Mouse (Mus musculus) left cerebral cortex, adult 18-20 months (tissue): ENCODE measurements around the gene Rbm15. TPM values are rescaled to one million over a fixed set of nuclear protein-coding genes. Genes with fewer than 3 reads are reported as not detected.

ENCODE experiments used
- DNase-seq, 2 experiments: peaks; one replicate each; pipeline ENCODE4 v3.0.0; 2021 to 2022; ENCODE audit warnings: low spot score in 2 of 2, mixed read lengths in 1 of 2
- long read RNA-seq, 2 experiments: library from polyadenylated mRNA; stranded (forward); transcript quantifications; one replicate each; pipeline ENCODE4 v2.0.0; 2021
- total RNA-seq, 2 experiments: library from RNA; stranded (reverse); gene quantifications; 2 replicates each; pipeline ENCODE4 v1.2.3; 2021

Rbm15 gene
- total RNA-seq = 10 to 100 TPM; 25.6 to 27.0 TPM
- long read RNA-seq, experiment 1, full-length matches to known transcripts = 5 of 6 reads
- long read RNA-seq, experiment 1, partial matches to known transcripts = 0 of 6 reads
- long read RNA-seq, experiment 1, other reads (novel, unspliced or antisense) = 1 of 6 reads
- long read RNA-seq, experiment 2, full-length matches to known transcripts = 8 of 9 reads
- long read RNA-seq, experiment 2, partial matches to known transcripts = 0 of 9 reads
- long read RNA-seq, experiment 2, other reads (novel, unspliced or antisense) = 1 of 9 reads

DNA sequence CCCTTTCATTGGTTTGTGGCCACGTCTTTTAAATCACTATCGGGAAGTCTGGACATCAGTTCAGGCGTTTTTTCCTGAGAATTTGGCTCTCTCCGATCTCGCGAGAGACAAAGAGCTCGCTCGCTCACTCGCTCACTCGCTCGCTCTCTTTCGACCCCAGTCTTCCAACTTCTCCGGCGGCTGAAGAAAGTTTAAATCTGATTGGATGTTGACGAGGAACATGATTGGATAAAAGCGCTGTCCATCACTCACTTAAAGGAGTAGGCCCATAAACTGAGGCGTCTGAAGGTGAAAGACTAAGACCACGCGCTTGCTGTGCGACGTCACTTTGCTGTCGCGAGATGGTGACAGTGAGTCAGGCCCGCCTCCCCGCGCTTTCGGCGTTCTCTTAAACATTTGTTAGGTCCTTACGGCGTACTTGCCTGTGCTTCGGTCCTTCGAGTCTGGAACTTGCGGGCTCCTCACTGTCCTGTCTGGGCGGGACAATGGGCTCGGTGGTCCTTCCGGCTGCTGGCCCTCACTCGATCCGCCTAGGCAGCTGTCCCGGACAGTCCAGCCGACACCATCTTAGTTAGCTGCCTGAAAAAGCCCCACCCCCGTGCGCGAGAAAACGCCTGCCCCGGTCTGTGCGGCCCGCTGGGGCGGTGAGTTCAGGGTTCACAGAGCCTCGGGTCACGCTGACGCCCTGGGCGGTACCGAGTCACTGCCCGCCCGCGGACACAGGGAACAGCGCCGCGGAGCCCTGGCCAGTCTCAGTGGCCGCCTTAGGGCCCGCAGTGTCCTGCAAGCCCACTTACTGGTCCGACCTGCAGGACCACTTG, at the start of gene Rbm15:
Gene Rbm15 (minus strand): TSS at position 293 of the 821 bp plus-strand sequence.
- DNase-seq = peak; percentile 96 to 97

DNA sequence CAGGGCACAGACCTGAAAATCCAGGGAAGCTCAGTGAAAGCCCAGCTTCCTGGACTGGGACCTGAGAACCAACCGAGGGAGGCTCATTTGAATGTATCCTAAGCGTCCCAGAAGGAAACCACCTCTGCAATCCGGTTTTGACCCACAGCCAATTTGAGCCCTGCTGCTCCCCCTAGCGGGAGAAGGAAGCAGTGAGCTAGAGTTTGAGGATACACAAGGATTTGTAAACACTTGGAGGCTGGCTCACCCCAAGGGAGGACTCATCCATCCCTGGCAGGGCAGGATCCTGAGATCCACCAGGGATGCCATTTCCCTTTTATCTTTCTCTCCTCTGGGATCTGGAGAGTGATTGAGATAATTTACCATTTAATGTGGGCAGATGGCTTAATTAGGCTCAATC, 45.9 kb upstream of the Rbm15 start:
- DNase-seq = peak; percentile 41 to 54

DNA sequence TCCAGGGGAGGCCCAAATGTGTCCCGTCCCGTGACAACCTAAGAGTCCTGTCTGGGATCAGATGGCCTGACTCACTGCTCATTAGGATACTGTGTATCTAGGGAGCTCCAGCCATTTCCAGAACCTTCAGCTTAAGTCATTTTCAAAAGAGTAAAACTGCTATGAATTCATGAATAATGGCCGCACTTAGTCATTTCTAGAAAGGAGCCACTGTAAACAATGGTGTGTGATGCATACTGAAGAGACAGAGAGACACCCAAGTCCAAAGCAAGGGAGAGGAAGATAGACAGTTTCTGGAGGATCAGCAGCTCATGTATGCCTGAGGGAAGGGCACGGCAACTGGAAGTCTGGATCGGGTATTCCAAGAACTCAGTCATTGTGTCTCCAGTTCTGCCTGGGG, 45.2 kb upstream of the Rbm15 start:
- no peak for DNase-seq

DNA sequence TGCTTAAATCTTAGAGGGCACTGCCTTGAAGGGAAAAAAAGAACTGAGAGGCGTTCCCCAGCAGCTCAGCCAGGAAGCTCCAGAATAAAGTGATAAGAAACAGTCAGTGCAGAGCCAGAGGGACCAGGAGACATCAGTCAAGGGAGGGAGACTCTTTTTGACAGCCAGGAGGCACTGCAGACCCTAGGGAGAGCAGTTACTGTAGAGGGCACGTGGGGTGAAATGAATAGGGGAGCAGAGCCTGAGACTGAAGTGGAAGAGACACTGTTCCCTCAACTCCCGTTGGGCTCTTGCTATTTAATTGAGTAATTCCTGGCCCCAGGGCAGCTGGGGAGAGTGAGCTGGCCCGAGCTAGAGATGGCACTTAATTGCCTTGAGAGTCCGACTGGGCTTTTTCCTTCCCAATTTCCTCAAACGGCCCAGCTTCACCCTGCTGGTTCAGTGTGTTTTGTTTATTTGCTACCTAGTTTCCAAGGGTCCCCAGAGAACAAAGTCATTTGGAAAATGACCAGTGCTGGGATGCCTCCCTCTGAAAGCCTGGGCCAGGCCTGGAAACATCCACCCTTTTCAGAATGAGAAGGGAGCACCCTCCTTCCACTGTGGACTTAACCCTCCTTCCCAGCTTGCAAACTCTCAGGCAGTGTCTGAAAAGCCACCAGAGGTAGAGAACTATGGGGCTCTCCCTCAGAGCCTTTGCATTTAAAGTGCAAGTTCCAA, 41.6 kb upstream of the Rbm15 start:
- no peak for DNase-seq

DNA sequence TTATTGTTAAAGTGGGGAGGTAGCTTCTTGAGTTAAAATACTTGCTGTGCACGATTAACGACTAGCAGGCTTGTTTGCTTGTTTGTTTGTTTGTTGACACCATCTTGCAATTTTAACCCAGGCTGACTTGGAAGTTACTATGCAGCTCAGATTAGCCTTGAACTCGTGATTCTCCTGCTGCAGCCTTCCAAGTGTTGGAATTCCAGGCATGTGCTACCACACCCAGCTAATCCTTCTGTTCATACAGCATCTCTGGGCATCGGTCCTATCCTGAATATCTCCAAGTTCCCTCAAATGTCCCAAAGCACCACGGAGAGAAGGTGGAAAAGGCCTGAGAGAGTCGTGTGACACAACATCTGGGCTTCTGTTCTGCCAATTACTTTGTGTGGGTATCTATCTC, 35.7 kb upstream of the Rbm15 start:
- DNase-seq = no peak

DNA sequence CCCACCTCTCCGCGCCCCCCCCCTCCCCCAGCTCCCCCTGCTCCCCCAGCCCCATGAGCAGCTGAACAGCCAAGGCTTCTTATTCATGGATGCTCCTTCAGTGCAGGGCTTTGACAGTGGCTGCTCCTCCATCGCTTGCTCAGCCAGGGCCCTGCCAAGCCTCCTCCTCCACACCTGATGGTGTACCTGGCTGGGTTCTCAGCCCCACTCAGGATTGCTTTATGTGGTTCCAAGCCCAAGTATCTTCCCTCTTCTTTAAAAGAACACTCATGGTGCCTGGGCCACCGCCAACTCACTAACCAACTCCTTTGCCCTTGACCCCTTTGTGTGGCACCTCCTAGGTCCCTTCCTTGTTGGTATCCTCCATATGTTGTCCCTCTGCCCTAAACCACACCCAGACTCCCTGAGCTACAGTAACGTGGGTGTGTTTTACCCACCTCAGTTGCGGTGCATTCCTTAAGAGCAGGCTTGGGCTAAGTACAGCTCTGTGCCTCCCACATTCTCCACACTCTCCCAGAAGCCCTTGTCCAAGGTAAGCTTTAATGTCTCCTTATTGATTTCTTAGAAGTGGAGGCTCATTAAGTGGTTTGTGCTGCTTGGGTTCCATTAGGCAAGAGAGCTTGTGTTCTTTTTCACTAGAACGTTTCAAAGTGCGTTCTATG, 34.6 kb upstream of the Rbm15 start:
- DNase-seq = peak; percentile 12 to 48

DNA sequence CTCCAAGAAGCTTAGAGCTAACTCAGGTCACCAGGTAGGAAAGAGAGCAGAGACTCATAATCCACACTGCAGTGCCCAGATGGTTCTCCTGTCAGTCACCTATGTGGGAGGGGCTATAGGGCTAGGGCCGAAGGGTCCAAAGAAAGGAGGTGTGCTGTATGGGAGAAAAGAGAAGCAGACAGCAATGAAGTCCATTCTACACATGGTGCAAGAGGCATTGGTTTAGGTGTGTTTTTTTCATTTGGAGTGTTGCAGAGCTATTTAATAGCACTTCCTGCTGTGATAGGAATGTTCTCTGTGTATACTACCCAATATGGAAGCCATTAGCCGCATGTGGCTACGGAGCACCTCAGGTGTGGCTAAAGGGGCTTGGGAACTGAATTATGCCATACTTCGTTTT, 31.9 kb upstream of the Rbm15 start:
- no peak for DNase-seq

DNA sequence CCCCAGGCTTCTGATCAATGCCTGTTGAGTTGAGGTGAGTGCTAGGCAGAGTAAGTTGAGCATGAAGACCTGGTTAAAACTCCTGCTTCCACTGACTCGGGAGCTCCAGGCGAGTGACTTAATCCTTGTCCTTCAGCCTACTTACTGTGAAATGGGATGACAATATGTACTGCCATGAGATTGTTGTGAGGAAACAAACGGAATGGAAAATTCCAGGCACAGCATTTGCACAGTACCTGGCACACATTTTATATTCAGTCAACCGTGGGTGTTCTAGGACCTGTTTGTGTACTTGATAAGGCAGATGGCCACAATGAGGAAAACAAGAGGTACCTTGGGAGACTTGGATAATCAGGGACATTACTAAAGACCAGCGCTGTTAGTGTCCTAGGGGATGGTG, 29.9 kb upstream of the Rbm15 start:
- no peak for DNase-seq

DNA sequence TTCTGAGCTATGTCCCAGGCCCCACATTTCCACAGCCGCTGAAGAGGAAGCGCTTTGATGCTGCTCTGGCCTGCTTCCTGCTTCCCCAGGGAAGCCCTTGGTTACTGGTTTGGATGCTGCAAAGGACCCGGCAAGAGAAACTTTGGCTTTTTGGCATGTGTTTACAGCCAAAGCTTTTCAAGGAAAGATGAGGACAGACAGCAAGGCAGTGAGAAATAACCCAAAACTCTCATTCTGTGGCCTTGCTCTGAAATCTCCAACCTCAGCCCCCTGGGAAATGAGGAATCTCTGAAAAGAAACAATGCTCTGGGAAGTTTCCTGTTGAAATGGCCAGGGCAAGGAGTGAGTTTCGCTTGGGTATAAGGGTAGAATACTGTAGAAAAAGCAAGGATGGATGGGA, 26.9 kb upstream of the Rbm15 start:
- DNase-seq = no peak

DNA sequence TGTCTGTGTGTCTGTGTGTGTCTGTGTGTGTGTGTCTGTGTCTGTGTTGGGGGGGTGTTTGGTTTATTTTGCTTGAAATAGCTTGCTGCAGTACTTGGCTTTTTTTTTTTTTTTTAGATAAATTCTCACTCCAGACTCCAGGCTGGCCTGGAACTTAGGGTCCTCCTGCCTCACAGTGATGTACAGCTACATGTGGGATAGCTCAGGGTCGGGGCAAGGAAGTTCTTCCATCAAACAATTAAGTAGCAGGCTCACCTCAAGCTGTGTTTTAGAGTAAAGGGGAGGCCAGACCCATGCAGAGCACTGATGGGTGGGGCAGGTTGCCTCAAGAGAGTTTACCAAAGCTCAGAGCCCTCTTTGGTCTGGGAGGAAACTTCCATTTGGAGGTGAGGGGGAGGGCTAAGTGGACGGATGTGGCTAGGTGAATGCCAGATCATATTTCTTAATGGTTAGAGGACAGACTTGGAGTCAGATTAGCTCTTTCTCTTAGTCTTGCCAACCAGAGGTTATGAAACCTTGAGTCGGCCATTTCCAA, 24.3 kb upstream of the Rbm15 start:
- DNase-seq = no peak

DNA sequence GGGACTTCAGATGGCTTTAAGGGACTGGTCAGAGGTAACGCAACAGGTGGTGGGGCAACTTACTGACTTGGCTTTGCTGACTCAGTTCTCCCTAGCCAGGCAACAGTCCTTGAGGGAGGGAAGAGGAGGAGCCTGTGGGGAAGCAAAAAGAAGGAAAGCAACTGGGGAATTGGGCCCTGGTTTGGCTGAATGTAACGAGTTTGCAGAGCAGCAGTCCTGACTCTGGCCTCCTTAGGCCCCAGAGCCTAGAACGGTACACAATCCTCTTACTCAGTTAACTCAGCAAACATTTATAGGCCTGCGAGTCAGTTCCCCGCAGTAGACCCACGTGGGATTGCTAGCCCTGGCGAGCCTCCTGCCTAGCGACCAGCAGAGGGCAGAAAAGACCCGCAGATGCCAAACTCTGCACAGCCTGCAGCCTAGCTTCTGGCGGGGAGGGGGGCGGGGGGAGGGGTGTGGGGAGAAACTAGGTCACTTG, 23.5 kb upstream of the Rbm15 start:
- peak; percentile 85 to 86 for DNase-seq

DNA sequence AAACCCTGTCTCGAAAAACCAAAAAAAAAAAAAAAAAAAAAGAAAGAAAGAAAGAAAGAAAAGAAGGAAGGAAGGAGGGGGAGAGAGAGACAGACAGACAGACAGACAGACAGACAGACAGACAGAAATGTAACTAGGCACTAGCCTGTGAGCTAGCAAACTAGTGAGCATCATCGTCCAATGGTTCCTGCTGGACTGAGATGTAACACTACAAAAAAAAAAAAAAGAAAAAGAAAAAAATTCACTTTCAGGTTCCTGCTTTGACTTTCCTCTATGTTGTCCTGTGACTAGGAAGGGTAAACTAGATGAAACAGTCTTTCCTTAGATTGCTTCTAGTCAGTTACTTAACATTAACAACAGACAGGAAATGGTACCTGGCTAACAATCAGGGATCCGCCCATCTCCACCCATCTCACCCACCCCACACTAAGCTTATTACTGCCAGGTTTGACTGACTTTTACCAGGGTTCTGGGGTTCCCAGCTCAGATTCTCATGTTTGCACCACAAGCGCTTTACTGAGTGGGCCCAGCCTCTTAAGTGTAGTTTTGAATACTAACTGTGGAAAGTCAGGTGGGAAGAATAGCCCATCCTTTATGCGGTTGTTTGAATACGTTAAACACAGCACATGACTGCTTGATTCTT, 22.3 kb upstream of the Rbm15 start:
- DNase-seq = no peak

DNA sequence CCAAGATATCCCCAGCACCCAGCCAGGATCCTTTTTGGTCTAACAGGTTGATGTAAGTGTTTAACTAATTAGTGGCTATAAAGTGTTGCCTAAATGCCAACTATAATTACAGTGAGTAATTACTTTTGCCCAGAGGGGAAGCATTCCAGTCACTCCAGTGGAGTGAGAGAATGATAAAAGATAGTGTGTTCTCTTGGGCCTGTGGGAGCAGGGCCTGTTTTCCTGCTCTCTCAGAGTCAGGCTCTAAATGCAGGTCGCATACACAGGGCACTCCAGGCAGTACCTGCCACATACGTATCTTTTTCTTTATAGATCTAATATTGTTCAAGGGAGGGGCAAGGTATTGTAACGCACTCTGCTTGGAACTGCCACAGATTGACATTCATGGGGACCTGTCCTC, 18.2 kb upstream of the Rbm15 start:
- DNase-seq = no peak

DNA sequence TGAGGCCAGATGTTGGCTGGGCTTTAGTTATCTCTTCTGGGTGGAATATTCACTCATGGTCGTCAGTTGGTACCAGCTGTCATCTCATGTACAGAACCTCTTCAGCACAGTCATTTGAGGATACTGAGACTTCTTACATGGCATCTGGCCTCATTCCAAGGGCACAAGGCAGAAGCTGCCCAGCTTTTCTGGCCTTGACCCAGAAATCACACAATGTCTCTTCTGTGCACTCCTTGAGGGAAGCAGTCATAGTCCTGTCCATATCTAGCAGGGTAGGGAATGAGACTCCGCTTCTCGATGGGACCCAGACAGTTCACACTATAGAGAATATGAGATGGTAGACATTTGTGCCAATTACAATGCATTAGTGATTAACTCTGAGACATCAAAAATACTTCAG, 15.5 kb upstream of the Rbm15 start:
- no peak for DNase-seq

DNA sequence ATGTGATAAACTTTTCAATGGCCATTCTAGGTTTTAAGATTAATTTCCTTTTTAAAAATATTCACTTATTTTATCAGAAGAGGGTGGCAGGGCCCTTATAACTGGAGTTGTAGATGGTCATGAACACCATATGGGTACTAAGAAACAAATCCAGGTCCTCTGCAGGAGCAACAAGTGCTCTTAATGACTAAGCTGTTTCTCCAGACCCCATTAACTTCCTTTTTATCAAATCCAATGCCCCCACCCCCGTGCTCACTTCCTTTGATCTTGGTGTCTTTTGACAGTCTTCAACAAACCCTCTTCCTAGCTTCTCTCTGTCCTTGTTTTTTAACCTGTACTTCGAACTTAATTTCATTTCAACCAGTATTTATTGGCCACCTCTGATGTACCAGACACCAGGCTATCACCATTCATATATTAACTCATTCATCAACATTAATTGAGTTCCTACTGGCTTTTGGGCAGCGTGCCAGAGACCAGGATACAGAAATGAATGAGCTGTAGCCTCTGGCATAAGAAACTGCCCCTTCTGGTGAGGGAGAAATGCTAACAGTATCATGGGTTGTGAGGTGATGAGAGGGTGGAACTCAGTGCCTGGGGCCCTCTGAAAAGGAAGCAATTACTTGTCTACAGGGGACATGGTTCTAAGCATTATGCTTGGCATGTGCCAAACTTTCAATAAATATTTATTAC, 11.7 kb upstream of the Rbm15 start:
- DNase-seq = no peak

DNA sequence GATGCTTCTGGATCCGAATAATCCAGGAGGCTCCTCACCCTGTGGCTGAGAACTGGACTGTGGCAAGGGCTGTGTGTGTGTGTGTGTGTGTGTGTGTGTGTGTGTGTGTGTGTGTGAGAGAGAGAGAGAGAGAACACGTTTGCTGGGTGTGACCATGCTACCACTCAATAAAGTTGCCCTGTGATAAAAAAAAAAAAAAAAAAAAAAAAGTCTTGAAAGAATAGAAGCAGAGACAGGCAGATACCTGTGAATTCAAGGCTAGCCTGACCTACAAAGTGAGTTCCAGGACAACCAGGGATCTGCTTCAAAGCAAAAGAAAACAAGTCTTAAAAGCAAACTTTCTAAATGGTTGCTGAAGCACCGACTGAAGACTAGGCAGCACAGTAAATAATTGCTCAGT, 10.5 kb upstream of the Rbm15 start:
- no peak for DNase-seq

DNA sequence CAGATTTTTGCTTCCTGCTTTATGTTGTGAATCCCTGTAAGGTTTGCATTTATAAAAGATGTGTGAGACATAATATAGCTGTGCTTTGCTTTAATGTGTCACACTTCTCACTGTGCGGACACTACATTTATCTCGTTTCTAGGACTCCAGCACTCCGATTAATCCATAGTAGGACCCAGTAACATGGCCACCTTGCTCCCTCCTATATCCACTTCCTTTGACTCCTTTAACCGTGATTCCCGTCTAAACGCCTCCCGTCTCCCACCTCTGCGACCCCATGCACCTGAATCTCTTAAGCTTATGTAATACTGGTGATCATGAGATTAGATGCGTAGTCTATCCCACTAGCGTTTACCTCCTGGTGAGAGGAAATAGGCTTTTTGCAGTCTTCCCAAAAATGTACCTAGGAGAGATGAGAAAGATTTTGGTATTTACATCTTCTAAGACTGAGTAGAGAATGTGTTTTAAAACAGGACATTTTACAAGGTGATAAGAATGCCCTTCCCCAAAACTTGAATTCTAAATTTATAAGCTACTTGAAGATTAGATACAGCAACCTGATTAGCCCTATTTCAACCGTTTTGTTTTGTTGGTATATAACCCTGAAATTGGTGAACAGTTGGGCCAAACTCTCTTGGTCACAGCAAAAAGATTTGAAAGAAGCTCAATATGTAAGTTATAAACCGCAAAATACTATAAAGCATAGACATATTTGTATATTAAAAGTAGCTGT, 895 bp upstream of the Rbm15 start:
- no peak for DNase-seq

DNA sequence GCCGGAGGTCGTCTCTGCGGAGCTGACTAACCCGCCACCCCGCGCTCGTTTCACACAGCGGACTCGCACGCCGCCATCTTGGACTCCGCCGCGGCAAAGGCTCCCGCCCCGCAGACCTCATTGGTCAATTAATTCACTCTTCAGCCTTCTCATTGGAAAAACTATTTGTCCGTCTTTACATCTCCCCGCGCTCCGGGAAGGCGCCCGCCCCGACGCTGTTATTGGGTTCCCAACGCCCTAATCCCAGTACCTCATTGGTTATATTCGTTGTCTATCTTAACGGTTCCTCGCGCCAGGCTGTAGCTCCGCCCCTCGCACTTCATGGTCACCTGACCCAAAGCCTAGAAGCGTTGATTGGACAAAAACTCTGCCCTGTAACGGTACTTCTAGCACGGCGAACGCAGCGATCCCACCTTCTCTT, 503 bp downstream of the Rbm15 start:
- peak; percentile 89 to 95 for DNase-seq
